Mouse (Mus musculus): ENCODE results near the gene Kdf1. TPM values are rescaled to one million over a fixed set of nuclear protein-coding genes. Genes with fewer than 3 reads are reported as not detected.
A peak's percentile ranks its signal among the peaks of the same experiment; 100 is the strongest.

Kdf1 gene
- polyA plus RNA-seq, 1 experiment, result 22.2 TPM

DNA sequence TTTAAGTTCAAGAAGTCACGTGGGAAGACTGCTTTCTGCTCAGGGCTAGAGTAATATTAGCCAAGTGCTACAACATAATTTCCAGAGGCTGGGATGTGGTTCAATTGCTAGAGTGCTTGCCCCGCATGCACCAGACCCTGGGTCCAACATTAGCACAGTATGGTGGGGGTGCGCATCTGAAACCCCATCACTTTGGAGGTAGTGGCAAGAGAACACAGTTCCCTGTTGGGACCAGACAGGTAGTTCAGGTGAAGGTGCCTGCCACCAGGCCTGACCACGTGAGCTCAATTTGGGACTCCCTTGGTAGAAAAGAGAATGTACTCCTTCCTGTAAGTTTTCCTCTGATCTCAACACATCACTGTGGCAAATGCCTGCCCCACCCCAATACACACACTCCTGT lies 23.9 kb upstream of the Kdf1 start:
- 63% methylated on average over 4 of the region's 4 CpGs for WGBS
- TF ChIP-seq POLR2A (IDR thresholded peaks at IDR 0.05; ENCODE audit: borderline replicate concordance, extremely low read depth, low read depth, low read length) (no peak), CTCF (IDR thresholded peaks at IDR 0.05; ENCODE audit: insufficient read depth, low read length) (no peak)
- no peak overlapping the region for H3K4me3 ChIP-seq (replicated peaks; ENCODE audit: extremely low read depth, low read depth, low read length)
- no peak for DNase-seq
- peaks cover 2% of the 10 kb centered on the region; the same call in 1 of the 2 replicates for H3K4me1 ChIP-seq (ENCODE audit: control insufficient read depth, insufficient read depth, low read length)

DNA sequence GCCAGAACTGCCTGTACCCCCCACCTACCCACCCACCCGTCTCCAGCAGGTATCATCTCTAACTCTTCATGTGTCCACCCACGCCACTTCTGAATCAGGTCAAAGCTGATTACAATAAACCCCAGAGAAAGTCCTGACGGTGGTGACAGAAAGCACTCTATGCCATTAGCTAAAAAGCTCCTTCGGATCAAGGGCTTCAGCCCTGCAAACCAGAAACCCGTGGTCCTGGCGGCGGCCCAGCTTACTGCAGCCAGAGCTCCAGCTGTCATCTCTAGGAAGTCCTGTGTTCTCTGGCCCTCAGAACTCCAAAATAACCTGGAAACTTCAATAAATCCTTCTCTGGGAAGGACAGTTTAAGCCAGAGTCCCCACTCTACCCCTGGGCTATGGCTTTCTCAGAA lies 23.1 kb upstream of the Kdf1 start:
- WGBS, result 39% methylated on average over 7 of the region's 7 CpGs

DNA sequence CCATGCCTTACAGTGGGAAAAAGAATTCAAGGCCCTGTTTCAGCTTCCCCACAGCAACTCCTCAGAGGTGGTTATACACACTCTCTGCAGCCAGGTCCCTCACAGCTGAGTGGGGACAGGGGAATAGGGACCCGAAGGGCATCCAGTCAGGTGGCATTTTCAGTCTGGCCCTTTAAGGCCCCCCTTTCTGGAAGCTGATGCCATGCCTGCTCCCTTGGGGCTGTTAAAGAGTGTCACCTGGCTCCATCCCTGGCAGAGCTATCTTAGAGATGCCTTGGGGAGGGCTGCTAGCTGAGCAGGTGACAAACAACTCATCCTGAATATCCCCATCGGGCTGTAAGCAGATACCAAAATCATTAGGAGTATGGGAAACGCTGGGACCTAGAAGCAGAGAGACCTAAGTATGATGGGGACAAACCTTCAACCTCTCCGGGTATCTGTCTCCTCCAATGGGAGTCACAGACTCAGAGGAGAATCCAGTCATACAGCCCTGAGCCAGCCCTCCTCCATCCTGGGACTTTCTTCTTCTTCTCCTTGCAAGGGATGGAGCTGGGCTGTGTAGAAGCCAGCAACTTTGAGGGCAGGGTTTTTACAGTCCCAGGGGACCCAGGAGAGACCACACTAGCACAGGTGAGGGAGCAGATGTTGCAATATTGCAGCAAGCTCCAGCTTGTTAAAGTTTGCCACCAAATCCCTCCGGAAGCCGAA lies 21.9 kb upstream of the Kdf1 start:
- no peak for DNase-seq
- H3K4me3 ChIP-seq (replicated peaks; ENCODE audit: extremely low read depth, low read depth, low read length), result no peak overlapping the region
- 0 out of 2 replicates have a peak, but pooled peaks cover 2% of the 10 kb centered on the region for H3K4me1 ChIP-seq (ENCODE audit: control insufficient read depth, insufficient read depth, low read length)
- no peak for TF ChIP-seq CTCF (IDR thresholded peaks at IDR 0.05; ENCODE audit: insufficient read depth, low read length)
- no peak for TF ChIP-seq POLR2A (IDR thresholded peaks at IDR 0.05; ENCODE audit: borderline replicate concordance, extremely low read depth, low read depth, low read length)
- WGBS, result 32% methylated on average over 6 of the region's 6 CpGs

More for the DNA sequence above, 23.1 kb upstream of the Kdf1 start:
- no peak for TF ChIP-seq POLR2A (IDR thresholded peaks at IDR 0.05; ENCODE audit: borderline replicate concordance, extremely low read depth, low read depth, low read length)
- TF ChIP-seq CTCF (IDR thresholded peaks at IDR 0.05; ENCODE audit: insufficient read depth, low read length), result no peak
- DNase-seq, result no peak
- 0 out of 2 replicates have a peak, but pooled peaks cover 2% of the 10 kb centered on the region for H3K4me1 ChIP-seq (ENCODE audit: control insufficient read depth, insufficient read depth, low read length)
- no peak overlapping the region for H3K4me3 ChIP-seq (replicated peaks; ENCODE audit: extremely low read depth, low read depth, low read length)

DNA sequence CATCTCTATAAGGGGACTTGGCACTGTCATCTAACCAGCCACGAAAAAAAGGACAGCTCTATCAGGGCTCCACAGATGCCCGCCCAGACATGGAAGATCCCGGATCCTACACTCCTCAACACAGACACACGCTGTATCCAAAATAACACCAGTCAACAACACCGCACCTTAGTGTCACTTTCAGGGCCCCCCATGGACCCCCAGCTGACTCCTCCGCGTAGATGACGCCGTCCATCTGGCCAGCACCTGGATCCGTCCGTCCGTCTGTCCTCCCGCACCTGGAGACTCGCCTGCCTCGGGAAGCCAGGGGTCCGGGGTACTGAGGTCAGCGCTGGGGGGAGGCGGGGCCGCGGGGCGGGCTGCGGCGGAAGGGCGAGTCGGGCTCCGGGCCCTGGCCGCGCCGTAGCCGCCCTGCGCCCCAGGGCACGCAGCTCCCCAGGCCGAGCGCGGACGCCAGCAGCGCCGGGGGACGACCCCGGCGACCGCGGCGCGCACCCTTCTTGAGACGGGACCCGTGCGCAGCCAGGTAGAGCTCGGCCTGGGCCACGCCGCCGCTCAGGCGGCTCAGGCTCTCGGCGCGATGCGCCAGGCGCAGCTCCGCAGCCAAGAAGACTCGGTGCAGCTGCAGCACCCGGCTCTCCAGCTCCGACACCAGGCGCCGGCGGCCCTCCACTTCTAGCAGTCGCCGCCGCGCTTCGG lies 21.2 kb upstream of the Kdf1 start:
- no peak for DNase-seq
- Histone ChIP-seq H3K4me3 (replicated peaks; ENCODE audit: extremely low read depth, low read depth, low read length) (peak overlapping the region; percentile 32), H3K4me1 (ENCODE audit: control insufficient read depth, insufficient read depth, low read length) (0 out of 2 replicates have a peak, but pooled peaks cover 2% of the 10 kb centered on the region)
- under 1% methylated on average over 68 of the region's 70 CpGs for WGBS
- TF ChIP-seq POLR2A (IDR thresholded peaks at IDR 0.05; ENCODE audit: borderline replicate concordance, extremely low read depth, low read depth, low read length) (no peak), CTCF (IDR thresholded peaks at IDR 0.05; ENCODE audit: insufficient read depth, low read length) (no peak)

DNA sequence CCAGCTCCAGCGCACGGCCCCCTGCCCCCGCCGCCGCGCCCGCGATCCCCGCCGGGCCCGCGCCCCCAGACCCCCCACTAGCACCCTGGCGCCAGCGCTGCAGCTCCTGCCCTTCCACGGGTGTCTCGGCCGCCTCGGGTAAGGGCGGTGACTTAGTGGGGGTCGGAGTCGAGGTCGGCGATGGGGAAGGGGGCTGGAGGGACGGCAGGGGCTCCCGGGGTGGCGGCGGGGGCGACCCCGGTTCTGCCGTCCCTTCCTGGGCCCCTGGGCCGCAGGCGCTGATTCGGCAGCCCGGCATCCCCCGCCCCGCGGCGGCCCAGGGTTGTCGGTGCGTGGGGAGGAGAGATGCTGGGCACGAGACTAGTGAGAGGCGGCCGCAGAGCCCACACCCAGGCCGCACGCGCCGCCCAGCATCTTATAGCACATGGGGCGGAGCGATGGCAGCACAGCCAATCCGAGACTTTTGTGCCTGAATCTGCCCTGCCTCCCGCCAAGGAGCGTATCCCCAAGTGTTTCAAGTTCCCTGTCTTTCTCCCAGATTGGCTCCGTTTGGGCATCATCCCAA lies 20.5 kb upstream of the Kdf1 start, which contains the start of gene Trnp1:
Gene Trnp1 (minus strand): TSS at position 391 of the 565 bp plus-strand sequence.
- WGBS, result under 1% methylated on average over 45 of the region's 53 CpGs
- peak; percentile 63 for DNase-seq
- Histone ChIP-seq H3K4me1 (ENCODE audit: control insufficient read depth, insufficient read depth, low read length) (0 out of 2 replicates have a peak, but pooled peaks cover 2% of the 10 kb centered on the region), H3K4me3 (replicated peaks; ENCODE audit: extremely low read depth, low read depth, low read length) (peak within 1 kb of the TSS; percentile 32)
- no peak for TF ChIP-seq CTCF (IDR thresholded peaks at IDR 0.05; ENCODE audit: insufficient read depth, low read length)
- no peak for TF ChIP-seq POLR2A (IDR thresholded peaks at IDR 0.05; ENCODE audit: borderline replicate concordance, extremely low read depth, low read depth, low read length)

DNA sequence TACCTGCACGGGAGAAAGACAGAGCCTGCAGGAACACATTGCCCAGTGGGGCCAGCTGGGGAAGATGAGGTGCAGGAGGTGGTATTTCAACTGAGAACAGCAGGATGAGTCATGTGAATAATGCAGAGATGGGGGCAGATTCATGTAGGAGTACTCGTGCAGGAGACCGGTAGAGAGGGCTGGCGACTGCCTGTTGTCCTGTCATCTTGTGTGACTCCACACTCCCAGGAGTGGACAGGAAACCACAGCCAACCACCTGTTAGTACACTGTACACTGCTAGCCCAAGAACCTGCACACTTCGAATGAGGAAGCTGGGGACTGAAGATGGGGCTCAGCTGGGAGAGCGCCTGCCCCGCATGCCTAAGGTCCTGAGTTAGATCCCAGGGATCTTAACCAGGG lies 17.2 kb upstream of the Kdf1 start:
- TF ChIP-seq POLR2A (IDR thresholded peaks at IDR 0.05; ENCODE audit: borderline replicate concordance, extremely low read depth, low read depth, low read length) (no peak), CTCF (IDR thresholded peaks at IDR 0.05; ENCODE audit: insufficient read depth, low read length) (no peak)
- 0 out of 2 replicates have a peak, but pooled peaks cover 2% of the 10 kb centered on the region for H3K4me1 ChIP-seq (ENCODE audit: control insufficient read depth, insufficient read depth, low read length)
- no peak for DNase-seq
- WGBS, result 50% methylated on average over 7 of the region's 7 CpGs
- no peak overlapping the region for H3K4me3 ChIP-seq (replicated peaks; ENCODE audit: extremely low read depth, low read depth, low read length)

DNA sequence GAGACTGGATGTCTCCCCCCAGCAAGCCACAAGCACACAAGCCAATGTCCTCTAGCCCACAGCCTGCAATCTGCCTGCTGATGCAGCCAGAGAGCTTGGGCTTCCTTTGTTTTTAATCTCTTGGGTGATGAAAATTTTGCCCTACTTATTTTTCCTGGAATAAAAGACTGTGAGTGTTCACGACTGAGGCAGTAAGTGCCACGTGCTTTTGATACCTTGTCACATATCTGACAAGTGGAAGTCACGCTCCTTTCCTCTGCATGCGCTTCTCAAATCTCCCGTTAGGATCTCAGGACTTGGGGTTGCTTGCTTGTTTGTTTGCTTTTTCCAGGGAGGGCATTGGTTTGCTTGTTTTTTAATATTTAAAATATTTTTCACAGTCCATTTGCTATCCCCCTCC lies 14.5 kb upstream of the Kdf1 start:
- no peak overlapping the region for H3K4me3 ChIP-seq (replicated peaks; ENCODE audit: extremely low read depth, low read depth, low read length)
- no peak for DNase-seq
- TF ChIP-seq CTCF (IDR thresholded peaks at IDR 0.05; ENCODE audit: insufficient read depth, low read length), result no peak
- no peak for TF ChIP-seq POLR2A (IDR thresholded peaks at IDR 0.05; ENCODE audit: borderline replicate concordance, extremely low read depth, low read depth, low read length)
- 32% methylated on average over 5 of the region's 5 CpGs for WGBS
- no peaks in the 10 kb centered on the region for H3K4me1 ChIP-seq (ENCODE audit: control insufficient read depth, insufficient read depth, low read length)

DNA sequence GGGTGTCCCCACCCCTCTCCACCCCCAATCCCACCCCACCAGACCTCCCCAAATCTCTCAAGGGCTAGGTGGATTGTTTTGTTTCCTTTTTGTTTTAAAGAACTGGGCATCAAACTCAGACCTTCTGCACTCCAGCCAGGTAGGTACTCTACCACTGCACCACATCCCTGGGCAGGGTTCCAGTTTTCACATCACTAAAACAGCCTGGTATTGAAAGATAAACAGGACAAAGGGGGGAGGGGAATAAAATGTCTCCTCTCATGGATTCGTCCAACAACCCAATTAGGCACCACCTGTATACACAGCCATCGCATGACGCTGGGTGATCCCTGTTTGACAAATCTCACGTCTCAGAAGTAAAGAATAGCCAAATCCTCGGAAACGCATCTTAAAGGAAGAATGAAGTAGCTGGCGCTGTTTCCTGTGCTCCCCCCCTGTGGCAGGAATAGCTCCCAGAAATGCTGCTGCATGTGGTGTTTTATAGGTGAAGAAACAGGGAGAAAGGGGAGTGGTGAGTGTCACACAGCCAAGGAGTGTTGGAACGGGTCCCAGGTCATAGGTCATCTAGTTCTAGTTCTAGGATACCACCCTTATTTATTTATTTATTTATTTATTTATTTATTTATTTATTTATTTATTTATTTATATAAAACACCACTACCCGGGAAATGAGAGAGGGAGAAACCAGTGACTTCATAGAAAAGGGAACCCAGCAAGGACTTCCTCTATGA lies 13.8 kb upstream of the Kdf1 start:
- Histone ChIP-seq H3K4me1 (ENCODE audit: control insufficient read depth, insufficient read depth, low read length) (no peaks in the 10 kb centered on the region), H3K4me3 (replicated peaks; ENCODE audit: extremely low read depth, low read depth, low read length) (no peak overlapping the region)
- DNase-seq, result no peak
- TF ChIP-seq POLR2A (IDR thresholded peaks at IDR 0.05; ENCODE audit: borderline replicate concordance, extremely low read depth, low read depth, low read length), result no peak
- TF ChIP-seq CTCF (IDR thresholded peaks at IDR 0.05; ENCODE audit: insufficient read depth, low read length), result no peak
- WGBS, result 42% methylated on average over 9 of the region's 9 CpGs

DNA sequence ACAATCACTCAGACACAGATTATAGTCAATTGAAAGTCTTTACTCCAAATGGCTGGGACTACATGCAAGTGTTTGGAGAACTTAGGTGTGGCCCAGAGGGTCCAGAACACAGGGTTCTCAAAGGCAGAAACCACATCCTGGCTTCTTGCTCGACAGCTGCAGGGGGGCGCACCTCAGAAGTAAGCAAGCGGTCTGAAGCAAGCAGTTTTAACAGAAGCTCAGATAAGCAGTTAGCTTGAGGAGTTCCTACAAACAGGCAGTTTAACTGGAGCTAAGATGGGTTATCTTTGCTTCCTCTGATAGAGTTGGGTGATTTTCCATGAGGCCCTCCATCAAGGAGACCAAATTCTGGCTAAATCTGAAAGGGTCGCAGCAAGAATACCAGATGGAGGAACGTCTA lies 12.2 kb upstream of the Kdf1 start:
- no peak for TF ChIP-seq POLR2A (IDR thresholded peaks at IDR 0.05; ENCODE audit: borderline replicate concordance, extremely low read depth, low read depth, low read length)
- TF ChIP-seq CTCF (IDR thresholded peaks at IDR 0.05; ENCODE audit: insufficient read depth, low read length), result no peak
- 61% methylated on average over 5 of the region's 5 CpGs for WGBS
- Histone ChIP-seq H3K4me1 (ENCODE audit: control insufficient read depth, insufficient read depth, low read length) (no peaks in the 10 kb centered on the region), H3K4me3 (replicated peaks; ENCODE audit: extremely low read depth, low read depth, low read length) (no peak overlapping the region)
- DNase-seq, result no peak

All from lung, adult 2 months (tissue).